Mouse (Mus musculus) kidney, embryonic 15.5 days (tissue): ENCODE measurements at regions not wholly inside any gene's neighbourhood (a gene's known extent, or its start where the extent isn't known, plus 50 kb on each side); places are given as distances from the start of the nearest gene placed in this dataset.

Source experiments
- ATAC-seq: fragments of 200-750 bp; cut with Nextera tagmentation; replicated peaks from 2 replicates; pipeline ENCODE4 v1.8.0; 2017; ENCODE audit warnings: moderate TSS enrichment; ENCODE audit not compliant: low FRiP score
- H3K27ac ChIP-seq: fragments of 300-500 bp; sonication (generic); 2 replicates; pipeline ENCODE4 v1.5.1; 2015; ENCODE audit warnings: mild to moderate bottlenecking, inconsistent platforms
- H3K27me3 ChIP-seq: fragments of 300-500 bp; sonication (generic); 2 replicates; pipeline ENCODE4 v1.6.1; 2015; ENCODE audit warnings: inconsistent platforms
- H3K36me3 ChIP-seq: fragments of 300-500 bp; sonication (generic); 2 replicates; pipeline ENCODE4 v1.6.1; 2015; ENCODE audit warnings: inconsistent platforms
- H3K4me1 ChIP-seq: fragments of 300-500 bp; sonication (generic); 2 replicates; pipeline ENCODE4 v1.6.1; 2015; ENCODE audit warnings: inconsistent platforms
- H3K4me2 ChIP-seq: fragments of 300-500 bp; sonication (generic); 2 replicates; pipeline ENCODE4 v1.6.1; 2015; ENCODE audit warnings: moderate library complexity, mild to moderate bottlenecking, inconsistent platforms
- H3K4me3 ChIP-seq: fragments of 300-500 bp; sonication (generic); replicated peaks from 2 replicates; pipeline ENCODE4 v1.5.1; 2015; ENCODE audit warnings: mild to moderate bottlenecking, inconsistent platforms
- H3K9ac ChIP-seq: fragments of 300-500 bp; sonication (generic); 2 replicates; pipeline ENCODE4 v1.6.1; 2015; ENCODE audit warnings: mild to moderate bottlenecking, inconsistent platforms
- H3K9me3 ChIP-seq: fragments of 300-500 bp; sonication (generic); replicated peaks from 2 replicates; pipeline ENCODE4 v1.6.1; 2016; ENCODE audit warnings: inconsistent platforms
- WGBS: fragments of 180-500 bp; shearing (Covaris S2); methylation state at CpG from one replicate; pipeline ENCODE4 v1.1.7; 2015; ENCODE audit warnings: mixed read lengths; 5-methylcytosine and 5-hydroxymethylcytosine counted together

DNA sequence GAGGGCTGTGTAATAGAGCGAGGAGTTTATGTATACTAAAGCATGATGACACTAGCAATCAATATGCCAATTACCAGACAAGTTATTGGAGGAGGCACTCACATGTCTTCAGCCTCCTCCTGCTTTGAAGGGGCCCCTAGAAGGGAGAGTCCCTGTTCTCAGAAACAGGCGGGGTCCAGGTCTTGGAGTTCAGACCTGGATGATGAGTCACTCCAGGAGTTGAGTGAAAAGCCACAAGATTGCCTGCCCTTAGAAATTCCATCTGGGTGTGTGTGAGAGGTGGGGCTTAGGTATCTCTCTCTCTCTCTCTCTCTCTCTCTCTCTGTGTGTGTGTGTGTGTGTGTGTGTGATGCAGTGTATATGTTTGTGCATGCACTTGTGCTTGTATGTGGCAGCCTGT is 62.8 kb upstream of the Nr2f2 start:
- 33% methylated on average over 2 of the region's 2 CpGs for WGBS
- Histone ChIP-seq H3K36me3 (no peaks in the 10 kb centered on the region), H3K4me3 (no peak overlapping the region), H3K9ac (no peak overlapping the region), H3K27ac (no peak overlapping the region), H3K4me1 (peaks cover 17% of the 10 kb centered on the region), H3K27me3 (no peaks in the 10 kb centered on the region), H3K9me3 (no peaks in the 10 kb centered on the region), H3K4me2 (no peak overlapping the region)
- ATAC-seq: no peak

DNA sequence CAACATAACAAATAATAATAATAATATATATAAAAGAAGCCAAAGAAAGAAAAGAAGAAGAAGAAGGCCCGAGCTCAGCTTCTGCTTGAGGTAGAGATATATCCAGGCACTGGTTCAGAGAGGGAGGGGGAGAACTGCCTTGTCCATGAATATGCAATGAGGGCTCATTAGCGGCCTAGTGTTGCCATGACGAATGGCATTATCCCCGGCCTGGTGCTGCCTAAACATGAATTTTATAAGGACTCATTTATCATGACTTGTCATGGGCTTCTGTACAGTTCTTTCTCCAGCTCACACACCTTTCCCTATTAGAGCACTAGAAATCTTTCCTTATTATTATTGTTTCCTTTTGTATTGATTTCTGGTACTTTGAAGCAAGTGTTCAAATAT is 57.7 kb upstream of the Nr2f2 start:
- H3K4me2 ChIP-seq: no peak overlapping the region
- no peaks in the 10 kb centered on the region for H3K9me3 ChIP-seq
- peaks cover 5% of the 10 kb centered on the region; the same call in 1 of the 2 replicates for H3K4me1 ChIP-seq
- WGBS: 58% methylated on average over 4 of the region's 4 CpGs
- no peak overlapping the region for H3K27ac ChIP-seq
- H3K36me3 ChIP-seq: 0 out of 2 replicates have a peak, but pooled peaks cover 2% of the 10 kb centered on the region
- no peak overlapping the region for H3K9ac ChIP-seq
- no peak for ATAC-seq
- no peak overlapping the region for H3K4me3 ChIP-seq
- no peaks in the 10 kb centered on the region for H3K27me3 ChIP-seq

DNA sequence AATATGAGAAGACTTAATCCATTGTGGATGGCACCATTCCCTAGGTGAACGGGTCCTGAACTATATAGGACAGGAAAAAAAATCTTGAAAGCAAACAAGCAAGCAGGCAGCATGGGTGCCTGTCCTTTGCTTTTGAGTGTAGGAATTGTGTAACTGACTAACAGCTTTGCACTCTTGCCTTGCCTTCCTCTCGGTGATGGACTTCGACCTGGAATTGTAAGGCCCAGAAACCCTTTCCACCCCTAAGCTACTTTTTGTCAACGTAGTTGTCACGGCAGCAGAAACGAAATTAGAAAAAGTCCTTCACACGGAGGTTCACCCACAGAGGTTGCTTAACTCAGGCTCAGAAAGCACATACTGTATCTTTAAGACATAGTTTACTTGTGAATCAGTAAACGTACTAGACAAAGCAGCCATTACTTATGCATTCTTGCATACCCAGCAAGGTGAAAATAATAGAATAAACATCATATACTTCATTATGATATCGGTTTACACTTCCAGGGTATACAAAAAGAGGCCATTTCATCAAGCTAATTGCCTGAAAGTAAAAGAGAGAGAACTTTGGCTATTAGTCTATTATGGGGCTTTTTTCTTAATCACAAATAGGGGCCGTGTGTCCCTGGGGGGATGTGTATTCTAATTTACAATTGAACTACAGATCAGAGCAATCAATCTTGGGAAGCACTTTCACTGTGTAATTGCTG is 57.1 kb upstream of the Nr2f2 start:
- H3K36me3 ChIP-seq: peaks cover 7% of the 10 kb centered on the region; the same call in 1 of the 2 replicates
- H3K27me3 ChIP-seq: no peaks in the 10 kb centered on the region
- no peak overlapping the region for H3K4me2 ChIP-seq
- H3K27ac ChIP-seq: no peak overlapping the region
- H3K9me3 ChIP-seq: no peaks in the 10 kb centered on the region
- 0 out of 2 replicates have a peak, but pooled peaks cover 3% of the 10 kb centered on the region for H3K4me1 ChIP-seq
- no peak for ATAC-seq
- H3K4me3 ChIP-seq: no peak overlapping the region
- WGBS: 72% methylated on average over 10 of the region's 10 CpGs
- no peak overlapping the region for H3K9ac ChIP-seq

GRCm38 (mm10) chr7:70416185-70416941 is 49.8 kb upstream of the Nr2f2 start:
- H3K27me3 ChIP-seq: no peaks in the 10 kb centered on the region
- no peak overlapping the region for H3K4me2 ChIP-seq
- no peak overlapping the region for H3K9ac ChIP-seq
- no peak for ATAC-seq
- 76% methylated on average over 10 of the region's 10 CpGs for WGBS
- H3K4me3 ChIP-seq: no peak overlapping the region
- H3K4me1 ChIP-seq: 0 out of 2 replicates have a peak, but pooled peaks cover 3% of the 10 kb centered on the region
- peaks cover 51% of the 10 kb centered on the region for H3K36me3 ChIP-seq
- H3K9me3 ChIP-seq: no peaks in the 10 kb centered on the region
- no peak overlapping the region for H3K27ac ChIP-seq
